Mouse (Mus musculus) heart, embryonic 12.5 days (tissue): ENCODE measurements around the gene Cpa4. TPM values are rescaled to one million over a fixed set of nuclear protein-coding genes. Genes with fewer than 3 reads are reported as not detected.
A peak's percentile ranks its signal among the peaks of the same experiment; 100 is the strongest.

Experiments used
- ATAC-seq: fragments of 200-750 bp; cut with Nextera tagmentation; 2 replicates; pipeline ENCODE4 v1.8.0; 2017; ENCODE audit warnings: moderate TSS enrichment, moderate library complexity; ENCODE audit not compliant: insufficient number of reproducible peaks, low FRiP score
- H3K27ac ChIP-seq: fragments of 300-500 bp; sonication (generic); 2 replicates; pipeline ENCODE4 v1.5.1; 2016; ENCODE audit warnings: mild to moderate bottlenecking, moderate library complexity; ENCODE audit not compliant: poor library complexity, severe bottlenecking
- H3K27me3 ChIP-seq: fragments of 300-500 bp; sonication (generic); replicated peaks from 2 replicates; pipeline ENCODE4 v1.6.1; 2016; ENCODE audit warnings: mild to moderate bottlenecking, moderate library complexity
- H3K36me3 ChIP-seq: fragments of 300-500 bp; sonication (generic); 2 replicates; pipeline ENCODE4 v1.6.1; 2016; ENCODE audit warnings: mild to moderate bottlenecking, moderate library complexity
- H3K4me1 ChIP-seq: fragments of 300-500 bp; sonication (generic); replicated peaks from 2 replicates; pipeline ENCODE4 v1.6.1; 2016; ENCODE audit warnings: mild to moderate bottlenecking
- H3K4me2 ChIP-seq: fragments of 300-500 bp; sonication (generic); 2 replicates; pipeline ENCODE4 v1.6.1; 2016; ENCODE audit warnings: mild to moderate bottlenecking, moderate library complexity
- H3K4me3 ChIP-seq: fragments of 300-500 bp; sonication (generic); 2 replicates; pipeline ENCODE4 v1.5.1; 2016; ENCODE audit warnings: mild to moderate bottlenecking
- H3K9ac ChIP-seq: fragments of 300-500 bp; sonication (generic); 2 replicates; pipeline ENCODE4 v1.6.1; 2016; ENCODE audit warnings: mild to moderate bottlenecking, moderate library complexity
- H3K9me3 ChIP-seq: fragments of 300-500 bp; sonication (generic); replicated peaks from 2 replicates; pipeline ENCODE4 v1.6.1; 2016; ENCODE audit warnings: mild to moderate bottlenecking, moderate library complexity
- WGBS: fragments of 180-500 bp; shearing (Covaris S2); methylation state at CpG from one replicate; pipeline ENCODE4 v1.1.7; 2016; 5-methylcytosine and 5-hydroxymethylcytosine counted together
- polyA plus RNA-seq: library from polyadenylated mRNA; unstranded; fragments of >200 nt; fragmentation: Nextera tagmentation; extraction: Ambion mirVana; gene quantifications from 2 replicates; pipeline ENCODE4 v1.2.1, GENCODE M21; 2016

Gene Cpa4
- polyA plus RNA-seq, 1 experiment from 2014 or later = 2.9 TPM

DNA sequence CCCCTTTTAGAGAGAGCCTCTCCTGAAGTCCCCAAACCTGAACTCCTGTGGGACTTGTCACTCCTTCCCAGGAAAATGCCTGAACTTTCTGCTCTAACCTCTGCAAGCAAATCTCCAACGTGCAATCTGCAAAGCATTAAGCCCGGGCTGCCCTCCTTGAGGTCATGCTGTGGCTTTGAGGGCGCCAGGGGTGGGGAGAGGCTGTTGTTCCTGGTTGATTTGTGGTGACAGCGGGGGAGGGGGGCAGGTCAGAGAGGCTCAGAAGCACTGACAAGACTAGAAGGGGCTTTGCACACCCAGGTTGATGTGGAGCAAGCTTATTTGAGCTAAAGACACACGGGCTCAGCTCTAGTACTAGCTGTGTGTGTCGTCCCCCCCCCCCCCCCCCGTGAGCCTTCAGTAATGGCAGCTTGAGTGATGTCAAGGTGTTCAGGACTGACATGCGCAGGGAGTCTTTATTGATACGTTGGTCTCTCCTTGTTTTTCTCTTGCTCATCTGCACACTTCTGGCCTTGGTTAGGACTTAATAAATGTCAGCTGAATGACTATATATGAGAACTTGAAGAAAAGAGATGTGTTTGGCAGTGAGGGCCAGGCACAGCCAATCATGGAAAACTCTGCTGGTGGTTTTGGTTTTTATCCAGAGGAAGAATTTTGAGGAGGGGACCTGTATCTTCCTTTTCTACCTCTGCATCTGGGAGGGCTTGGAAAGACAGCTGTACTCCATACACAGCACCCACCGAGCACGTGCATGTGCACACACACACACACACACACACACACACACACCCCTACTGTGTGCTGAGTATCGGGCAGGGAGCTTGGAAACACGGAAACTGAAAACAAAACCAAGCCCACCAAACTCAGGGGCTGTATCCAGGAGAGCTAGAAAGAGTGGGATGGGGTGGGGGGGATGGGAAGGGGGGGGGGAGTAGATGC lies 49.1 kb downstream of the Cpa4 start:
- H3K27ac ChIP-seq = peak overlapping the region; percentile 68
- no peak for ATAC-seq
- H3K9ac ChIP-seq = peak overlapping the region; percentile 57

DNA sequence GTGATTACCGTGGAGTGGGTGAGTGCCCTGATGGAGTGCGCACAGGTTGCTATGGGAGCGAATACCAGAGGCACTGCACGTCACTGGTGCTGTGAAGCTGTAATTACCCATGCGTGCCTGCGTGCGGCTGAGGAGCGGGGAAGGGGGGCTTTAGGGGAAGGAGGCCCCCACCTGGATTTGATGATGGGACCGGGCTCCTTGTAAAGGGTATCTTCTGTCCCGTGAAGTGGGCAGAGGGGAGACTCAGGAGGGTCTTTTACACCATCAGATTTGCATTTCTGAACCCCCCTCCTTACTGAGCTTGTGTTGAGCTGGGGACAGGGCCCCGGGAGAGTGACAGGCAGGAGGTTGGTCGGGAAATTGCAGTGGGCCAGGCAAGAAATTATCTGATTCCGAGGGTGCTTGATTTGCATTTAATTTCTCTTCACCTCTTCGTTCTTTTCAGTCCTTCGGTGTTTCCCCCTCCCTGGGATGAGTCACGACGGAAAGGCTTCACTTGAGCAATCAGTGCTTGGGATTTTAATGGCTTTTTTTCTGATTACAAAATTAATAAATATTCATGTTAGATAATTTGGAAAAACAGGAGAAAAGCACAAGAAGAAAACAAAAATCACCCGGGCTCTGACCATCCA lies 49.9 kb downstream of the Cpa4 start:
- H3K4me1 ChIP-seq = peaks cover 70% of the 10 kb centered on the region
- H3K36me3 ChIP-seq = no peaks in the 10 kb centered on the region
- H3K9ac ChIP-seq = peak overlapping the region; percentile 56; the same call in 1 of the 2 replicates
- H3K27ac ChIP-seq = peak overlapping the region; percentile 68
- H3K4me2 ChIP-seq = peak overlapping the region; percentile 53
- 0 out of 2 replicates have a peak overlapping the region, but pooled peaks have one; percentile 3 for H3K4me3 ChIP-seq
- ATAC-seq = no peak
- no peaks in the 10 kb centered on the region for H3K27me3 ChIP-seq
- H3K9me3 ChIP-seq = no peaks in the 10 kb centered on the region
- 18% methylated on average over 18 of the region's 18 CpGs for WGBS

More for the DNA sequence above, 49.1 kb downstream of the Cpa4 start:
- Histone ChIP-seq H3K36me3 (no peaks in the 10 kb centered on the region), H3K4me2 (peak overlapping the region; percentile 53), H3K9me3 (no peaks in the 10 kb centered on the region), H3K4me1 (peaks cover 62% of the 10 kb centered on the region), H3K4me3 (0 out of 2 replicates have a peak overlapping the region, but pooled peaks have one; percentile 3), H3K27me3 (no peaks in the 10 kb centered on the region)
- 12% methylated on average over 13 of the region's 13 CpGs for WGBS

DNA sequence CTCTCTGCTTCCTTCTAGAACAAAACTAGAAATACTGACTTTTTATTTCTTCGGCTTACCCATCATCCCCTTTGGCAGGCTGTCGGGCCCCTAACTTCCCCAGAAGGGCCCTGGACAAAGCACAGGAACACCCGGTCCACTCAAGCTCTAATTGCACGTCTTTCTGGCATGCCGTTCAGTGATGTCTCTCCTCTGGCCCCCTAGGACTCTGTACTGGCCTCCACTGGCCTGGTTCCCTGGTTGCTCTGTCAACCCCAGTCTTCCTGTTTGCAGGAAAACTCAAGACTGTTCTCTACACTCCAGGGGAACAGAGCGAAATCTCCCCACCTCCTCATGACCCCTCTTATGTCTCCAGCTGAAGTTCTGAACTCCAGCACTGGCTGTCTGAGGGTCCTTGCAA lies 50.6 kb downstream of the Cpa4 start:
- WGBS = 47% methylated on average over 6 of the region's 6 CpGs
- H3K36me3 ChIP-seq = no peaks in the 10 kb centered on the region
- H3K4me2 ChIP-seq = no peak overlapping the region
- no peaks in the 10 kb centered on the region for H3K9me3 ChIP-seq
- peaks cover 75% of the 10 kb centered on the region for H3K4me1 ChIP-seq
- H3K27me3 ChIP-seq = no peaks in the 10 kb centered on the region
- peak overlapping the region; percentile 17; the same call in 1 of the 2 replicates for H3K9ac ChIP-seq
- no peak for ATAC-seq
- no peak overlapping the region for H3K4me3 ChIP-seq
- H3K27ac ChIP-seq = peak overlapping the region; percentile 63

DNA sequence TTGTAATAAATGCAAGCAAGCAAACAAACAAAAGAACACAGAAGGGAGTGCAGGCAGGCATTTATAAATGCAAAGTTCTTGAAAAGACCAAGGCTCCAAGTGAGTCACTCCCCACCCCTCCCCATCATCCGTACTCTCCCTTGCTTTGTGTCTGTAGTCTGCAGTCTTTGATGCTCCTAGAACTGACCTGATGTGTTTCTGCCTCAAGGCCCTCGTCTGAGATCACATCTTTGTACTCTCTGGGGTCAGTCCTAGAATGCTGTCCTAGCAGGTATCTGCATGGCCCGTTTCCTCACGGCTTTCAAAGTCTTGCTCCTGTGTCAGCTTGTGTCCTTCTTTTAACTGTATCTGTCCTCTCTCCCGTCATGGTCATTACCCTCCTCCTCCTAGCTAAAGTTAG lies 51.4 kb downstream of the Cpa4 start:
- ATAC-seq = no peak
- no peak overlapping the region for H3K4me3 ChIP-seq
- H3K9me3 ChIP-seq = no peaks in the 10 kb centered on the region
- H3K27ac ChIP-seq = 0 out of 2 replicates have a peak overlapping the region, but pooled peaks have one; percentile 63
- no peak overlapping the region for H3K4me2 ChIP-seq
- H3K9ac ChIP-seq = no peak overlapping the region
- 79% methylated on average over 5 of the region's 5 CpGs for WGBS
- no peaks in the 10 kb centered on the region for H3K36me3 ChIP-seq
- peaks cover 82% of the 10 kb centered on the region for H3K4me1 ChIP-seq
- H3K27me3 ChIP-seq = no peaks in the 10 kb centered on the region

DNA sequence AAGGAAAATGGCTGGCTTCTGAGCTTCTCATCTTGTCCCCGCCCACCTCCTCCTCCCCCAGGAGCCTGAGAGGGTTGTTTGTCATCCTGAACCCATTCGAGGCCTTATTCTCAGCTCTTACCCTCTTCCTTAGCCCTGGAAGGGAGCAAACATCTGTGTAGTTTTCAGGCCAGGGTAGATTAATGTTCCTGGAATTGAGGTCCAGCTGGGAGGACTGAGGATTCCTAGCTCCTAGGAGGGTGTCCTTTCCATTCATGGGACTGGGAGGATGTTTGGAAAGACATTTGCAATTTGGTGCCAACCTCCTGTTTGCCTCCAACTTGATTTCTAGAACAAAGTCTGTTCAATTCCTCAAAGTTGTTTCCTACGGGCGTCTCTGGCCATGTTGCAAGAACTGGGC lies 52.4 kb downstream of the Cpa4 start:
- H3K4me1 ChIP-seq = peaks cover 88% of the 10 kb centered on the region
- no peak overlapping the region for H3K4me3 ChIP-seq
- no peaks in the 10 kb centered on the region for H3K27me3 ChIP-seq
- no peaks in the 10 kb centered on the region for H3K36me3 ChIP-seq
- H3K4me2 ChIP-seq = no peak overlapping the region
- no peaks in the 10 kb centered on the region for H3K9me3 ChIP-seq
- no peak for ATAC-seq
- 76% methylated on average over 4 of the region's 4 CpGs for WGBS
- H3K27ac ChIP-seq = peak overlapping the region; percentile 94
- no peak overlapping the region for H3K9ac ChIP-seq

DNA sequence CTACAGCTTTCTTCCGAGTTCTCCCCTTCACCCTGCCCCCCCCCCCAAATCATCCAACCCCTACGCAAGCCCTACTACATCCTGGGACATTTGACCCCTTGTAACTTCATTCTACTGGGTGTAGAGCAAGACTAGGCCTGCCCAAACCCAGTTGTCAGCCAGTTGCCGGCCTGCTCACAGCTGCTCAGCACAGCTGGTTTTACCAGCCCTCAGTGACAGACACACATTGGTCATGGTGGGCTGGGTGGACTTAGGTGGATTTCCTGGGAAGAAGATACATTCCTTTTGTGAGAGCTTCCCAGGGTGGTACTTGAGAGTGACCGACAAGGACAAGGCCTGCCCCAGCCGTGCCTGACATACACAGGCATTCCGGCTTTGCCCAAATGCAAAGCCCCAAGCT lies 52.8 kb downstream of the Cpa4 start:
- Histone ChIP-seq H3K4me2 (no peak overlapping the region), H3K9me3 (no peaks in the 10 kb centered on the region), H3K27ac (peak overlapping the region; percentile 94), H3K36me3 (no peaks in the 10 kb centered on the region), H3K4me3 (no peak overlapping the region), H3K4me1 (peaks cover 84% of the 10 kb centered on the region), H3K27me3 (no peaks in the 10 kb centered on the region), H3K9ac (0 out of 2 replicates have a peak overlapping the region, but pooled peaks have one; percentile 10)
- 69% methylated on average over 6 of the region's 6 CpGs for WGBS
- no peak for ATAC-seq

DNA sequence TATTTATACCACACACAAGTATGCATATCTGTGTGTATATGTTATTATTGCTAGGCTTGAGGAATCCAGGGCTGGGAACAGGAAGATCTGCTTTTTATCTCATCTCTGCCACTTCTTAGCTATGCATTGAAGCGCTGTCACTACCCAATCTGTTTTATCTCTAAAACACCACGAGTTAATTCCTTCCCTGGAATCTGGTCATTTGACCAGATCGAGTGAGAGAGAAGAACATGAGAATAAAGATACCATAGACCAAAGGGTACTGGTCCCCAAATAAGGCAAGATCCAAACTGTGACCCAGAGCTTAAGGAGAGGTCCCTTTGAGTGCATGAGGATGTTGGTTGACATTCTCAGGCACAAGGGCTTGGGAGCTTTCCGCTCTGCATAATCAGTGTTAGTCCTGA lies 53.8 kb downstream of the Cpa4 start:
- peaks cover 74% of the 10 kb centered on the region for H3K4me1 ChIP-seq
- H3K27me3 ChIP-seq = no peaks in the 10 kb centered on the region
- ATAC-seq = peak; percentile 72
- no peaks in the 10 kb centered on the region for H3K9me3 ChIP-seq
- no peaks in the 10 kb centered on the region for H3K36me3 ChIP-seq
- WGBS = 4% methylated on average over 4 of the region's 4 CpGs
- H3K9ac ChIP-seq = no peak overlapping the region
- H3K27ac ChIP-seq = peak overlapping the region; percentile 89
- no peak overlapping the region for H3K4me2 ChIP-seq
- H3K4me3 ChIP-seq = no peak overlapping the region

DNA sequence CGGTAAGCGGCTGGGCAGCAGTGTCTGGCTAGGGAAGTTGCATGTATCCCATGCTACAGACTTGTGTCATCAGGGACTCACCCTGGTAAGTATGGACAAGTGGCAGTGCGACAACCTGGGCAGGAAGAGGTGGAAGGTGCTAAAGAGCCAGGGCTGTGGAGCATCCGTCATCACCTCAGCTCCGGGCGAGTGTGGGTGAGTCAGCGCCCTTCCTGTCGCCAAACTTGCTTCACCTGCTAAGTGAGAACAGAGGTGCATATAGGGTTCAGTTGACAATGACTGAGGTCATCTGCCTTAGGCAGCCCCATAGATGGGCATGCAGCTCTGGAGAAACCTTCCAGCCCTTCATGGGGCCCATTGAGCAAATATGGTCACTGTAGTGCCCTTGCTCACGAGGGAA lies 56.6 kb downstream of the Cpa4 start:
- Histone ChIP-seq H3K27me3 (no peaks in the 10 kb centered on the region), H3K4me3 (no peak overlapping the region), H3K4me1 (peaks cover 47% of the 10 kb centered on the region), H3K4me2 (no peak overlapping the region), H3K9me3 (no peaks in the 10 kb centered on the region), H3K9ac (0 out of 2 replicates have a peak overlapping the region, but pooled peaks have one; percentile 21), H3K36me3 (no peaks in the 10 kb centered on the region), H3K27ac (peak overlapping the region; percentile 83)
- WGBS = 38% methylated on average over 9 of the region's 9 CpGs
- ATAC-seq = peak; percentile 36

DNA sequence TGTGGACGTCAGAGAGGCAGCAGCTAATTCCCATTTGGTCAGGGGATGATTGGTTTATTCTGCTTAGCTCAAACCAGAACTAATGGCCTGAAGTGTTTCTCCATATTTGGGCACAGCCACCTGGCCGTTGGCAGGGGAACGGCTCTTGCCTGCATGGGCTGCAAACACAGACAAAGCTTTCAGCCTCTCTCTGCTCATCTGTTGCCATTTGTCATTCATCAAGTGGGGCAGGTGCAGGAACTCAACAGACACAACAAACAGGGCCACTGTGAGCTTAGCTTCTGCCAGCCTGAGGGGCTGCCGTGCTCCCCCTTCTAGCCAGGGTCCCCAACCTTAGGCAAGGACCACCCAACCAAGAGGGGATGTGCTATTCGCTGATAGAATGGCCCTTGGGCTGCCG lies 60.0 kb downstream of the Cpa4 start:
- Histone ChIP-seq H3K27ac (no peak overlapping the region), H3K36me3 (no peaks in the 10 kb centered on the region), H3K4me3 (no peak overlapping the region), H3K9ac (no peak overlapping the region), H3K4me2 (no peak overlapping the region), H3K27me3 (no peaks in the 10 kb centered on the region), H3K4me1 (peaks cover 18% of the 10 kb centered on the region), H3K9me3 (no peaks in the 10 kb centered on the region)
- ATAC-seq = no peak
- 59% methylated on average over 6 of the region's 6 CpGs for WGBS

DNA sequence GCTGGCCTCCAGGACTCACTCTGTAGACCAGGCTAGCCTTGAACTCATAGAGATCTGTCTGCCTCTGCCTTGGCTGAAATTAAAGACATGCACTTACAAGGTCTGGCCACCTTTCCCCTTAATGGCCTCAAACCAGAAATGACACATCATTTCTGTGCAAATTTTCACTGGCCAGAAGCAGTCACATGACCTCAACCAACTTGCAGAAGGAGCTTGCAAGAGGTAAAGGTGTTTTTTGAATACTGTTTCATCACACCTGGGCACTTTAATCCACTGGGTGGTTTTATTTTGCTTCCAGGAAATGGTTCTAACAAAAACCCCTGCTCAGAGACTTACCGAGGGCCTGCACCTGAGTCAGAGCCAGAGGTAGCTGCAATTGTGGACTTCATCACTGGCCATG lies 61.8 kb downstream of the Cpa4 start:
- Histone ChIP-seq H3K9ac (no peak overlapping the region), H3K4me2 (no peak overlapping the region), H3K27me3 (no peaks in the 10 kb centered on the region), H3K9me3 (no peaks in the 10 kb centered on the region), H3K27ac (no peak overlapping the region), H3K36me3 (no peaks in the 10 kb centered on the region), H3K4me3 (no peak overlapping the region), H3K4me1 (peaks cover 3% of the 10 kb centered on the region)
- ATAC-seq = no peak
- WGBS = 92% methylated on average over 1 of the region's 1 CpGs

DNA sequence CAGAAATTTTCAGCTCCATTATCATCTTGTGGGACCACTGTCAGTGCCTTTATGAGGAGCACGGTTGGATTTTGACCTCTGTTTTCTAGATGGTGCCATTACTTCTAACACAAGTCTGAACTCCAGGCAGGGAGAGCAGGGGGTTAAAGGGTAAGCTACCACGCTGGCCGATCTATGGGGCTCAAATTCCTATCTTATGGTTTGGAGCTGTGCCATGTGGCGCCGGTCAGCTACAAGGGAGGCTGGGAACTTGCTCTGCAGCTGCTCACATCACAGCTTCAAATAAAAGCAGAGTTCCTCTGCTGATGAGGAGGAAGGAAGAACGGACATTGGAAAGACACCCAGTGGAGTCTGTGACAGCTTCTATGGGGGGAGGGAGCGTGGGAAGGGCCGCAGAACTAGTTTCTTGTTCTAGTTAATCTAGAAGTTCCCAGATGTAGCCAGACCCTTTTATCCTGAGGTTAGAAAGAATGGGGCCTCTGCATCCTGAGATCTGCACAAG lies 67.2 kb downstream of the Cpa4 start:
- H3K27me3 ChIP-seq = no peaks in the 10 kb centered on the region
- no peak overlapping the region for H3K4me3 ChIP-seq
- peaks cover 32% of the 10 kb centered on the region for H3K4me1 ChIP-seq
- H3K9ac ChIP-seq = no peak overlapping the region; the same call in 1 of the 2 replicates
- H3K4me2 ChIP-seq = no peak overlapping the region
- peak overlapping the region; percentile 57 for H3K27ac ChIP-seq
- H3K9me3 ChIP-seq = no peaks in the 10 kb centered on the region
- WGBS = 31% methylated on average over 8 of the region's 8 CpGs
- no peaks in the 10 kb centered on the region for H3K36me3 ChIP-seq
- ATAC-seq = peak; percentile 23; the same call in 1 of the 2 replicates
